Mouse (Mus musculus) forebrain, postnatal 0 days (tissue): Measurements from ENCODE around the gene Grm5. TPM values are rescaled to one million over a fixed set of nuclear protein-coding genes. Genes with fewer than 3 reads are reported as not detected.

Experiments
- ATAC-seq: fragments of 200-750 bp; cut with Nextera tagmentation; 2 replicates; pipeline ENCODE4 v1.8.0; 2017; ENCODE audit warnings: mild to moderate bottlenecking, moderate library complexity
- DNase-seq: peaks from one replicate; pipeline ENCODE4 v3.0.0-alpha.2; 2015
- H3K27ac ChIP-seq: fragments of 300-500 bp; sonication (generic); 2 replicates; pipeline ENCODE4 v1.5.1; 2014; ENCODE audit warnings: low read depth, mild to moderate bottlenecking, antibody characterized with exemption, low read length, moderate library complexity, mixed read lengths
- H3K27me3 ChIP-seq: fragments of 300-500 bp; sonication (generic); 2 replicates; pipeline ENCODE4 v1.6.1; 2014; ENCODE audit warnings: mild to moderate bottlenecking, low read length, mixed read lengths; ENCODE audit not compliant: insufficient read depth
- H3K36me3 ChIP-seq: fragments of 300-500 bp; sonication (generic); 2 replicates; pipeline ENCODE4 v1.6.1; 2014; ENCODE audit warnings: mild to moderate bottlenecking, moderate library complexity; ENCODE audit not compliant: insufficient read depth
- H3K4me1 ChIP-seq: fragments of 300-500 bp; sonication (generic); 2 replicates; pipeline ENCODE4 v1.6.1; 2014; ENCODE audit warnings: antibody characterized with exemption; ENCODE audit not compliant: insufficient read depth
- H3K4me2 ChIP-seq: fragments of 300-500 bp; sonication (generic); 2 replicates; pipeline ENCODE4 v1.6.1; 2014; ENCODE audit warnings: low read depth, mild to moderate bottlenecking, moderate library complexity
- H3K4me3 ChIP-seq: fragments of 300-500 bp; sonication (generic); 2 replicates; pipeline ENCODE4 v1.5.1; 2014; ENCODE audit warnings: low read depth, low read length, mixed read lengths
- H3K9ac ChIP-seq: fragments of 300-500 bp; sonication (generic); 2 replicates; pipeline ENCODE4 v1.6.1; 2014; ENCODE audit warnings: mild to moderate bottlenecking
- H3K9me3 ChIP-seq: fragments of 300-500 bp; sonication (generic); 2 replicates; pipeline ENCODE4 v1.6.1; 2016; ENCODE audit warnings: low read length
- CTCF ChIP-seq: sonication (generic); IDR thresholded peaks from 2 replicates; pipeline ENCODE4 v1.5.1; 2016; ENCODE audit warnings: antibody characterized with exemption, control low read depth, low read depth
- WGBS: fragments of 180-500 bp; shearing (Covaris S2); extraction: QIAGEN DNeasy Blood & Tissue Kit; methylation state at CpG from one replicate; pipeline ENCODE4 v1.1.7; 2014; 5-methylcytosine and 5-hydroxymethylcytosine counted together
- polyA plus RNA-seq: library from polyadenylated mRNA; unstranded; fragments of >200 nt; fragmentation: Nextera tagmentation; extraction: Ambion mirVana; gene quantifications from 2 replicates; pipeline ENCODE4 v1.2.1, GENCODE M21; 2015
- total RNA-seq: library from RNA; depleted of rRNA; stranded (reverse); fragments of >200 nt; gene quantifications from 2 replicates; pipeline ENCODE4 v1.2.3, GENCODE M21; 2014; rRNA removed

Grm5 gene
- 189 and 223 TPM in 2 replicates for total RNA-seq
- polyA plus RNA-seq, result 48.1 and 67.0 TPM in 2 replicates

- H3K4me1 ChIP-seq, result no peaks in the 10 kb centered on the region; the same call in 1 of the 2 replicates
- no peaks in the 10 kb centered on the region for H3K27me3 ChIP-seq
- peak within 1 kb of the TSS; percentile 76 for H3K4me2 ChIP-seq
- peak within 1 kb of the TSS; percentile 64 for H3K4me3 ChIP-seq
- peak within 1 kb of the TSS; percentile 80 for H3K27ac ChIP-seq
- H3K9me3 ChIP-seq, result no peaks in the 10 kb centered on the region
- 5% methylated on average over 2 of the region's 2 CpGs for WGBS
- ATAC-seq (no peak; the same call in 1 of the 2 replicates), DNase-seq (no peak)
- TF ChIP-seq CTCF, result no peak
- H3K9ac ChIP-seq, result peak within 1 kb of the TSS; percentile 67
- no peaks in the 10 kb centered on the region for H3K36me3 ChIP-seq
These were observed at the start of gene Grm5 for GRCm38 (mm10) chr7:87583868-87584267. Gene Grm5, plus strand, starts transcription at chr7:87584168.

GRCm38 (mm10) chr7:87539031-87539430 lies 44.9 kb upstream of the Grm5 start:
- H3K36me3 ChIP-seq, result no peaks in the 10 kb centered on the region
- H3K4me1 ChIP-seq, result no peaks in the 10 kb centered on the region
- H3K4me2 ChIP-seq, result no peak overlapping the region
- no peaks in the 10 kb centered on the region for H3K27me3 ChIP-seq
- TF ChIP-seq CTCF, result no peak
- H3K4me3 ChIP-seq, result no peak overlapping the region
- DNase-seq (no peak), ATAC-seq (no peak)
- H3K9me3 ChIP-seq, result no peaks in the 10 kb centered on the region
- H3K9ac ChIP-seq, result no peak overlapping the region
- no peak overlapping the region for H3K27ac ChIP-seq

GRCm38 (mm10) chr7:87565300-87565699 lies 18.7 kb upstream of the Grm5 start:
- Histone ChIP-seq H3K27ac (no peak overlapping the region), H3K36me3 (no peaks in the 10 kb centered on the region), H3K27me3 (no peaks in the 10 kb centered on the region), H3K4me3 (no peak overlapping the region), H3K9ac (no peak overlapping the region), H3K9me3 (no peaks in the 10 kb centered on the region), H3K4me2 (no peak overlapping the region), H3K4me1 (no peaks in the 10 kb centered on the region)
- TF ChIP-seq CTCF, result no peak
- WGBS, result 59% methylated on average over 1 of the region's 1 CpGs
- ATAC-seq, result no peak
- DNase-seq, result no peak

GRCm38 (mm10) chr7:87566476-87566875 lies 17.5 kb upstream of the Grm5 start:
- Histone ChIP-seq H3K4me2 (no peak overlapping the region), H3K36me3 (no peaks in the 10 kb centered on the region), H3K9me3 (no peaks in the 10 kb centered on the region), H3K27me3 (no peaks in the 10 kb centered on the region), H3K9ac (no peak overlapping the region), H3K4me1 (no peaks in the 10 kb centered on the region), H3K4me3 (no peak overlapping the region), H3K27ac (no peak overlapping the region)
- DNase-seq, result peak; percentile 47
- ATAC-seq, result peak; percentile 14; the same call in 1 of the 2 replicates
- TF ChIP-seq CTCF, result peak; percentile 80

DNA sequence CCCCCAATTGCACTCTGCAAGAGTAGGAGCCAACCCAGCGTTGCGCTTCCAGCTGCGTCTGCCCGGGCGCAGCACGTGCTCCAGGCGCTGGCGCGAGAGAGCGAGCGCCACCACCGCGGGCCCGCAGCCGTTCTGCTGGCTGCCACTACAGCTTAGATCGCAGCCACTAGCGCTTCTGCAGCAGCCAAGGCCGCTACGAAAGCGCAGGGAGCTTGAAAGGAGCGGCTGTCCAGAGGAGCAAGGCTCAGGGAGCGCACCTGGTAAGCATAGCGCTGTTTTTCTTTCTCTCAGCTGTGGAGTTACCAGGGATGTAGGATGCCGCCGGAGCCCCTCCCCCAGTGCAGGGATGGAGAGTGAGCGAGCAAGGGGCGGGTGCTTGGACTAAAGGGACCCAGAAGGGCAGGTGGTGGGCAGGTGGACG lies 323 bp downstream of the Grm5 start:
- no peaks in the 10 kb centered on the region for H3K36me3 ChIP-seq
- H3K9me3 ChIP-seq, result no peaks in the 10 kb centered on the region
- H3K4me1 ChIP-seq, result no peaks in the 10 kb centered on the region; the same call in 1 of the 2 replicates
- WGBS, result 0% methylated on average over 28 of the region's 28 CpGs
- H3K4me3 ChIP-seq, result peak overlapping the region; percentile 64
- H3K9ac ChIP-seq, result peak overlapping the region; percentile 67
- H3K27ac ChIP-seq, result peak overlapping the region; percentile 80
- TF ChIP-seq CTCF, result peak; percentile 34; the same call in 1 of the 2 replicates
- ATAC-seq (peak; percentile 93), DNase-seq (peak; percentile 86)
- H3K4me2 ChIP-seq, result peak overlapping the region; percentile 76
- H3K27me3 ChIP-seq, result no peaks in the 10 kb centered on the region

DNA sequence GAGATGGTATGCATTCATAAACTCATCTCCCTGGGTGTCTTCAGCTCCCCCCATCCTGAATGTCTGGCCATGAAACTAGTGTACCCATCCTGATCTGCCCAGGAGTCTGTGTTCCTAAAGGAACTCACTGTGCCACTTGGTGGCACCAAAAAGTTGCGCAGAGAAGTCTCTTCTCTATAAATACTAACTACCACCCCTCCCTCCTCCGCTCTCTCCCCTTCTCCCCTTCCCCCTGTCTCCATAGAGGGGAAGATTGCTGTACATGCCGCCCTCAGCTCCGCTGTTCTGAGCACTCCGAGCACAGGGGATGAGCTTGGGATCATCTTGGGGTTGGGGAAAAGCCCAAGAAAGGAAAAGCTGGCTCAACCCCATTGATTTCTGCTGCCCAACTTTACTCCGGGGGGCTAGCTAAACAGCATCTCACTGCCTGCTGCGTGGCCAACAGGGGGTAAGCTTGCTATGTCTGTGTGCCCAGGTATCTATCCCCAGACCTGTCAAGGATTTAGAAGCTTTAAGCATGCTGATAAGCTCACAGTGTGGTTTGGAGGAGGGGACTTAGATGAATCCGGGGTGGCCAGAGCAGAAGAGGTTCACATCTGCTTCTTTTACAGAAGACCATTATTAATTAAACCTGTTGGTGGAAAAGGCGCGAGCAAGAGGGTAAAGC lies 2.4 kb downstream of the Grm5 start:
- WGBS, result 9% methylated on average over 10 of the region's 10 CpGs
- H3K9ac ChIP-seq, result peak overlapping the region; percentile 56
- peak overlapping the region; percentile 69 for H3K27ac ChIP-seq
- H3K4me2 ChIP-seq, result peak overlapping the region; percentile 76
- peak overlapping the region; percentile 64 for H3K4me3 ChIP-seq
- no peaks in the 10 kb centered on the region; the same call in 1 of the 2 replicates for H3K4me1 ChIP-seq
- peak; percentile 82 for DNase-seq
- TF ChIP-seq CTCF, result peak; percentile 61
- no peaks in the 10 kb centered on the region for H3K36me3 ChIP-seq
- H3K9me3 ChIP-seq, result no peaks in the 10 kb centered on the region
- H3K27me3 ChIP-seq, result no peaks in the 10 kb centered on the region
- peak; percentile 81 for ATAC-seq

DNA sequence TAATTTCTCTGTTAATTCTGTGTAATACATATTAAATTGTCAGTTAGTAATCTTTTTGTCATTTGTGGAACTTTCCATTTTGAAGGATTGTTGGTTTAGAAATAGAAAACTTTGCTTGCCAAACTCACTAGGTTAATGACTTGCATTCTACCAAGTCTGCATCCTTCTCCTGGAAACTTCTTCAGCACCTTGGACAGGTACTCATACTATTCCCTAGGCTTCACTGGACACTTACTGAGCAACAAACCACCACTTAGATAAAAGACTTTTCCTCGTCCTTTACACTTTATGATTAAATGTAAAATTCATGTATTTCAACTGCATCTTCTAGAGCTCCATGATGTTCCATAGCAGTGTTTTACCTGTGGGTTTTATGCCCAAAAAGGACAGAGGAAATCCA lies 4.0 kb downstream of the Grm5 start:
- Histone ChIP-seq H3K4me2 (peak overlapping the region; percentile 76), H3K4me3 (peak overlapping the region; percentile 64), H3K36me3 (no peaks in the 10 kb centered on the region), H3K9ac (no peak overlapping the region), H3K27ac (no peak overlapping the region), H3K9me3 (no peaks in the 10 kb centered on the region), H3K27me3 (no peaks in the 10 kb centered on the region), H3K4me1 (no peaks in the 10 kb centered on the region; the same call in 1 of the 2 replicates)
- WGBS, result 31% methylated on average over 1 of the region's 1 CpGs
- ATAC-seq (no peak), DNase-seq (no peak)
- no peak for TF ChIP-seq CTCF
